Mouse (Mus musculus): ENCODE measurements around the gene Gm21860.
A peak's percentile ranks its signal among the peaks of the same experiment; 100 is the strongest.
"Not testable (repeated sequence)": the region's sequence is repeated elsewhere in the genome, so short reads cannot be mapped to it uniquely, and the experiment has no call there.

The Gm21860 gene

DNA sequence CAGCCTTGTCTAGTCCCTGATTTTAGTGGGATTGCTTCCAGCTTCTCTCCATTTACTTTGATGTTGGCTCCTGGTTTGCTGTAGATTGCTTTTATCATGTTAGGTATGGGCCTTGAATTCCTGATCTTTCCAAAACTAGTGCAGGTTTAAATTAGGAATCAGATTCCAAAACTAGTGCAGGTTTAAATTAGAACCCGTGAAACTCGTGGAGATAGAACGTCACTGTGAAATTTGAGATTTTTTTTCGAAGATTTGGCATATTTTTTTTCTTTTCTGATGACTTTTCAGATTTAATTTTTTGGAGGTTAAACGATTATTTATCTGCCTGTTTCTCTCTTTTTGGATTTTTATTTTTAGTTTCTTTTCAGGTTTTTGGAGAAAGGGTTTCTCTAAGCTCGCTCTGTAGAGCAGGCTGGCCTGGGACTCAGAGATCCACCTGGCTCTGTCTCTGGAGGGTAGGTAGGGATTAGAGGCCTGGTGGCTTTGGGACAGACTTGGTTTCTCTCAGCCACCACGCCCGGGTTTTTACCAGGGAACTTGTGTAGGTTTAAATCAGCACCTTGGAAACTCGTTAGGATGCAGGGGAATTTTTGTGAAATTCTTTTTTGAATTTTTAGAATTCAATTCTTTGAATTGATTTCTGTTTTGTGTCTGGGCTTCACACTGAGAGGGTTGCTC lies 20.8 kb downstream of the Gm21860 start:
- not testable (repeated sequence) for DNase-seq (ENCODE audit: extremely low read depth, insufficient read length, low spot score)

DNA sequence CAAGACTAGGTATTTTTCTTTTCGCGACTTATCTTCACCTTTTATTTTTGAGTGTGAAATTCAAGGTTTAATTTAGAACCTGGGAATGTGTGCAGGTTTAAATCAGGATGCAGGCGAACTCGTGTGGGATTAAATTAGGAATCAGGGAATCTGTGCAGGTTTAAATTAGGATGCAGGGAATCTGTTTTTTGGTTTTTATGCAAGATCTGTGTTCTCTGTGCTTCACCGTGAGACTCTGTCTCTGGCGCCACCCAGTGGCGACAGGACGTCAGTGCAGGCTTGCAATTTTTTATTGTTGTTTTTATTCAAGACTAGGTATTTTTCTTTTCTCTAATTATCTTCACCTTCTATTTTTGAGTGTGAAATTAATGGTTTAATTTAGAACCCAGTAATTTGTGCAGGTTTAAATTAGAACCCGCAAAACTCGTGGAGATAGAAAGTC lies 22.5 kb downstream of the Gm21860 start:
- peak; percentile 67 for DNase-seq (ENCODE audit: extremely low read depth, insufficient read length, low spot score)

DNA sequence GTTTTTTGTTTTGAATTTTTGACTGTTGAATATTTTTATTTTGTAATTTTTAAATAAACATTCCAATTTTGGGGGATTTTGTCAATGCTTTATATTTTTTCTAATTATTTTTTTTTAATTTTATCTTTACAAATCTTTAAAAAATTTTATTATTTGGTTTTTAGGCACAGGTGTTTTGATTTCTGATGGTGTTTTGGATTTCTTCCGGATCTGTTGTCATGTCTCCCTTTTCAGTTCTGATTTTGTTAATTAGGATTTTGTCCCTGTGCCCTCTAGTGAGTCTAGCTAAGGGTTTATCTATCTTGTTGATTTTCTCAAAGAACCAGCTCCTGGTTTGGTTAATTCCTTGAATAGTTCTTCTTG lies 23.0 kb downstream of the Gm21860 start:
- not testable (repeated sequence) for DNase-seq (ENCODE audit: extremely low read depth, insufficient read length, low spot score)

DNA sequence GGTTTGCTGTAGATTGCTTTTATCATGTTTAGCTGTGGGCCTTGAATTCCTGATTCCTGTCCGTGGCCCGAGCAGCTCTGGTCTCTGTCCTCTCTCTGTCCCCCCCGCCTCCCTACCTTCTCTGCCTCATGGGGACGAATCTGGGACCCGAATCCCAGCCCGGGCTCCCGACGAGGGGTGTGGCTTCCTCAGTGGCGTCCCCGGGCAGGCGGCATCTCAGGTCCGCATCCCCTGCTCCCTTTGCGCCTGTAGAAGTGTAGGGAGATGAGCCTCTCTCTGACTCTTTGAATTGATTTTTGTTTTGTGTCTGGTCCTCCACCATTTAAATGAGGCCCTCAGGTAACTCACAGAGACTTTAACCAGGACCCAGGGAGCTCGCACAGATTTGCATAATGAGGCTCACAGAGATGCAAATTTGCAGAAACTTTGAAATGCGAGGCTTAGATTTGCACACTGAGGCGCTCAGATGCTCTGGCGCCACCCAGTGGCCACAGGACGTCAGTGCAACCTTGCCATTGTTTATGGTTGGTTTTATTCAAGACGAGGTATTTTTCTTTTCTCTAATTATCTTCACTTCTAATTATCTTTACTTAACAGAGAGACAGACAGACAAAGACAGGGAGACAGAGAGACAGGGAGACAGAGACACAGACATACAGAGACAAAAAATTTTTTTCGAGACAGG lies 23.6 kb downstream of the Gm21860 start:
- DNase-seq (ENCODE audit: extremely low read depth, insufficient read length, low spot score) = not testable (repeated sequence)

DNA sequence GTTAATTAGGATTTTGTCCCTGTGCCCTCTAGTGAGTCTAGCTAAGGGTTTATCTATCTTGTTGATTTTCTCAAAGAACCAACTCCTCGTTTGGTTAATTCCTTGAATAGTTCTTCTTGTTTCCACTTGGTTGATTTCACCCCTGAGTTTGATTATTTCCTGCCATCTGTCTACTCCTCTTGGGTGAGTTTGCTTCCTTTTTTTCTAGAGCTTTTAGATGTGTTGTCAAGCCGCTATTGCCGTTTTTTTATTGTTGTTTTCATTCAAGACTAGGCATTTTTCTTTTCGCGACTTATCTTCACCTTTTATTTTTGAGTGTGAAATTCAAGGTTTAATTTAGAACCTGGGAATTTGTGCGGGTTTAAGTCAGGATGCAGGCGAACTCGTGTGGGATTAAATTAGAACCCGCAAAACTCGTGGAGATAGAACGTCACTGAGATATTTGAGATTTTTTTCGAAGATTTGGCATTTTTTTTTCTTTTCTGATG lies 24.8 kb downstream of the Gm21860 start:
- DNase-seq (ENCODE audit: extremely low read depth, insufficient read length, low spot score) = not testable (repeated sequence)

DNA sequence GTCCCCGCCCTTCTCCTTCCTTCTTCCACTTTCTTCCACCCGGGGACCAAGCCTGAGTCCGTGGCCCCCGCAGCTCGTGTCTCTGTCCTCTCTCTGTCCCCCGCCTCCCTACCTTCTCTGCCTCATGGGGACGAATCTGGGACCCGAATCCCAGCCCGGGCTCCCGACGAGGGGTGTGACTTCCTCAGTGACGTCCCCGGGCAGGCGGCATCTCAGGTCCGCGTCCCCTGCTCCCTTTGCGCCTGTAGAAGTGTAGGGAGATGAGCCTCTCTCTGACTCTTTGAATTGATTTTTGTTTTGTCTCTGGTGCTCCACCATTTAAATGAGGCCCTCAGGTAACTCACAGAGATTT lies 25.7 kb downstream of the Gm21860 start:
- not testable (repeated sequence) for DNase-seq (ENCODE audit: extremely low read depth, insufficient read length, low spot score)

DNA sequence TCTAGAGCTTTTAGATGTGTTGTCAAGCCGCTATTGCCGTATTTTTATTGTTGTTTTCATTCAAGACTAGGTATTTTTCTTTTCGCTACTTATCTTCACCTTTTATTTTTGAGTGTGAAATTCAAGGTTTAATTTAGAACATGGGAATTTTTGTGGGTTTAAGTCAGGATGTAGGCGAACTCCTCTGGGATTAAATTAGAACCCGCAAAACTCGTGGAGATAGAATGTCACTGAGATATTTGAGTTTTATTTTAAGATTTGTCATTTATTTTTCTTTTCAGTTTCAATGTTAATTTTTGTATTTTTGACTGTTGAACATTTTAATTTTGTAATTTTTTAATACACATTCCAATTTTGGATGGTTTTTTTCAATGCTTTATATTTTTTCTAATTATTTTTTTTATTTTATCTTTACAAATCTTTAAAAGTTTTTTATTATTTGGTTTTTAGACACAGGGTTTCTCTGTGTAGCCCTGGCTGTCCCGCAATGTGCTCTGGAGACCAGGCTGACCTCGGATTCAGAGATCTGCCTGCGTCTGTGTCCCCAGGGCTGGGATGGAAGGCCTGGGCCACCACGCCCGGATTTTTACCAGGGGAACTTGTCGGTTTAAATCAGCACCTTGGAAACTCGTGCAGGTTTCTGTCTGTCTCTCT lies 26.2 kb downstream of the Gm21860 start:
- DNase-seq (ENCODE audit: extremely low read depth, insufficient read length, low spot score) = not testable (repeated sequence)

DNA sequence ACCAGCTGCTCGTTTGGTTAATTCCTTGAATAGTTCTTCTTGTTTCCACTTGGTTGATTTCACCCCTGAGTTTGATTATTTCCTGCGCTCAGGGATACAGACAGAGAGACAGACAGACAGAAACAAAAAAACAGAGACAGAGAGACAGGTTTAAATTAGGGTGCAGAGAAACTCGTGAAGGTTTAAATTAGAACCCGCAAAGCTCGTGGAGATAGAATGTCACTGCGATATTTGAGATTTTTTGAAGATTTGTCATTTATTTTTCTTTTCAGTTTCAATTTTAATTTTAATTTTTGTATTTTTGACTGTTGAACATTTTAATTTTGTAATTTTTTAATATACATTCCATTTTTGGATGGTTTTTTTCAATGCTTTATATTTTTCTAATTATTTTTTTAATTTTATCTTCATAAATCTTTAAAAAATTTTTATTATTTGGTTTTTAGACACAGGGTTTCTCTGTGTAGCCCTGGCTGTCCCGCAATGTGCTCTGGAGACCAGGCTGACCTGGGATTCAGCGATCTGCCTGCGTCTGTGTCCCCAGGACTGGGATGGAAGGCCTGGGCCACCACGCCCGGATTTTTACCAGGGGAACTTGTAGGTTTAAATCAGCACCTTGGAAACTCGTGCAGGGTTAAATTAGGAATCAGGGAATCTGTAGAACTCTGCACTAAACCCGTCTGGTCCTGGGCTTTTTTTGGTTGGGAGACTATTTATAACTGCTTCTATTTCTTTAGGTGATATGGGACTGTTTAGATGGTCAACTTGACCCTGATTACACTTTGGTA lies 27.3 kb downstream of the Gm21860 start:
- not testable (repeated sequence) for DNase-seq (ENCODE audit: extremely low read depth, insufficient read length, low spot score)

DNA sequence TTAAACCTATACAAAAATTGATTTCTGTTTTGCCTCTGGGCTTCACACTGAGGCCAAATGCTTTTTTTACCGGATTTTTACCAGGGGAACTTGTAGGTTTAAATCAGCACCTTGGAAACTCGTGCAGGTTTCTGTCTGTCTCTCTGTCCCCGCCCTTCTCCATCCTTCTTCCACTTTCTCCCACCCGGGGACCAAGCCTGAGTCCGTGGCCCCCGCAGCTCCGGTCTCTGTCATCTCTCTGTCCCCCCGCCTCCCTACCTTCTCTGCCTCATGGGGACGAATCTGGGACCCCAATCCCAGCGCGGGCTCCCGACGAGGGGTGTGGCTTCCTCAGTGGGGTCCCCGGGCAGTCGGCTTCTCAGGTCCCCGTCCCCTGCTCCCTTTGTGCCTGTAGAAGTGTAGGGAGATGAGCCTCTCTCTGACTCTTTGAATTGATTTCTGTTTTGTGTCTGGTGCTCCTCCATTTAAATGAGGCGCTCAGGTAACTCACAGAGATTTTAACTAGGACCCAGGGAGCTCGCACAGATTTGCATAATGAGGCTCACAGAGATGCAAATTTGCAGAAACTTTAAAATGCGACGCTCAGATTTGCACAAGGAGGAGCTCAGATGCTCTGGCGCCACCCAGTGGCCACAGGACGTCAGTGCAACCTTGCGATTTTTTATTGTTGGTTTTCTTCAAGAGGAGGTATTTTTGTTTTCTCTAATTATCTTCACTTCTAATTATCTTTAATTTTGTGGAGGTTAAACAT lies 28.7 kb downstream of the Gm21860 start:
- DNase-seq (ENCODE audit: extremely low read depth, insufficient read length, low spot score) = not testable (repeated sequence)

DNA sequence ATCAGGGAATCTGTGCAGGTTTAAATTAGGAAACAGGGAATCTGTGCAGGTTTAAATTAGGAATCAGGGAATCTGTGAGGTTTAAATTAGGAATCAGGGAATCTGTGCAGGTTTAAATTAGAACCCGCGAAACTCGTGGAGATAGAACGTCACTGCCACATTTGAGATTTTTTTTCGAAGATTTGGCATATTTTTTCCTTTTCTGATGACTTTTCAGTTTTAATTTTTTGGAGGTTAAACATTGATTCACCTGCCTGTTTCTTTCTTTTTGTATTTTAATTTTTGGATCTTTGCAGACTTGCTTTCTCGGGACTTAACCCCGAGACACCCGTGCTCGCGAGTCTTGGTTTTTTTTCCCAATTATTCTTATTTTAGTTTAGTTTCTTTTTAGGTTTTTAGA lies 29.5 kb downstream of the Gm21860 start:
- DNase-seq (ENCODE audit: extremely low read depth, insufficient read length, low spot score) = not testable (repeated sequence)

DNA sequence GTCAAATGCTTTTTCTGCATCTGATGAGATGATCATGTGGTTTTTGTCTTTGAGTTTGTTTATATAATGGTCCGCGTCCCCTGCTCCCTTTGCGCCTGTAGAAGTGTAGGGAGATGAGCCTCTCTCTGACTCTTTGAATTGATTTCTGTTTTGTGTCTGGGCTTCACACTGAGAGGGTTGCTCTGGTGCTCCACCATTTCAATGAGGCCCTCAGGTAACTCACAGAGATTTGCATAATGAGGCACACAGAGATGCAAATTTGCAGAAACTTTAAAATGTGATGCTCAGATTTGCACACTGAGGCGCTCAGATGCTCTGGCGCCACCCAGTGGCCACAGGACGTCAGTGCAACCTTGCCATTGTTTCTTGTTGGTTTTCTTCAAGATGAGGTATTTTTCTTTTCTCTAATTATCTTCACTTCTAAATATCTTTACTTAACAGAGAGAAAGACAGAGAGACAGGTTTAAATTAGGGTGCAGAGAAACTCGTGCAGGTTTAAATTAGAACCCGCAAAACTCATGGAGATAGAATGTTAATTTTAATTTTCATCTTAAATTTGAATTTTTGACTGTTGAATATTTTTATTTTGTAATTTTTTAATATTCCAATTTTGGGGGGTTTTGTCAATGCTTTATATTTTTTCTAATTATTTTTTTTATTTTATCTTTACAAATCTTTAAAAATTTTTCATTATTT lies 30.5 kb downstream of the Gm21860 start:
- DNase-seq (ENCODE audit: extremely low read depth, insufficient read length, low spot score) = not testable (repeated sequence)

DNA sequence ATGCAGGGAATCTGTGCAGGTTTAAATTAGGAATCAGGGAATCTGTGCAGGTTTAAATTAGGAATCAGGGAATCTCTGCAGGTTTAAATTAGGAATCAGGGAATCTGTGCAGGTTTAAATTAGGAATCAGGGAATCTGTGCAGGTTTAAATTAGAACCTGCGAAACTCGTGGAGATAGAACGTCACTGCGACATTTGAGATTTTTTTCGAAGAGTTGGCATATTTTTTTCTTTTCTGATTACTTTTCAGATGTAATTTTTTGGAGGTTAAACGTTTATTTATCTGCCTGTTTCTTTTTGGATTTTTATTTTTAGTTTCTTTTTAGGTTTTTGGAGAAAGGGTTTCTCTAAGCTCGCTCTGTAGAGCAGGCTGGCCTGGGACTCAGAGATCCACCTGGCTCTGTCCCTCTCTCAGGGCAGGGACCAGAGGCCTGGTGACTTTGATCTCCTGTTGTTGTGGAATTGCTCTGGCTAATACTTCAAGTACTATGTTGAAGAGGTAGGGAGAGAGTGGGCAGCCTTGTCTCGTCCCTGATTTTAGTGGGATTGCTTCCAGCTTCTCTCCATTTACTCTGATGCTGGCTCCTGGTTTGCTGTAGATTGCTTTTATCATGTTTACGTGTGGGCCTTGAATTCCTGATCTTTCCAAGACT lies 31.2 kb downstream of the Gm21860 start:
- not testable (repeated sequence) for DNase-seq (ENCODE audit: extremely low read depth, insufficient read length, low spot score)

DNA sequence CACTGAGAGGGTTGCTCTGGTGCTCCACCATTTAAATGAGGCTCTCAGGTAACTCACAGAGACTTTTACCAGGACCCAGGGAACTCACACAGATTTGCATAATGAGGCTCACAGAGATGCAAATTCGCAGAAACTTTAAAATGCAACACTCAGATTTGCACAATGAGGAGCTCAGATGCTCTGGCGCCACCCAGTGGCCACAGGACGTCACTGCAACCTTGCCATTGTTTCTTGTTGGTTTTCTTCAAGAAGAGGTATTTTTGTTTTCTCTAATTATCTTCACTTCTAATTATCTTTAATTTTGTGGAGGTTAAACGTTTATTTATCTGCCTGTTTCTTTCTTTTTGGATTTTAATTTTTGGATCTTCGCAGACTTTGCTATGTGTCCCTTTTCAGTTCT lies 34.1 kb downstream of the Gm21860 start:
- DNase-seq (ENCODE audit: extremely low read depth, insufficient read length, low spot score) = not testable (repeated sequence)

DNA sequence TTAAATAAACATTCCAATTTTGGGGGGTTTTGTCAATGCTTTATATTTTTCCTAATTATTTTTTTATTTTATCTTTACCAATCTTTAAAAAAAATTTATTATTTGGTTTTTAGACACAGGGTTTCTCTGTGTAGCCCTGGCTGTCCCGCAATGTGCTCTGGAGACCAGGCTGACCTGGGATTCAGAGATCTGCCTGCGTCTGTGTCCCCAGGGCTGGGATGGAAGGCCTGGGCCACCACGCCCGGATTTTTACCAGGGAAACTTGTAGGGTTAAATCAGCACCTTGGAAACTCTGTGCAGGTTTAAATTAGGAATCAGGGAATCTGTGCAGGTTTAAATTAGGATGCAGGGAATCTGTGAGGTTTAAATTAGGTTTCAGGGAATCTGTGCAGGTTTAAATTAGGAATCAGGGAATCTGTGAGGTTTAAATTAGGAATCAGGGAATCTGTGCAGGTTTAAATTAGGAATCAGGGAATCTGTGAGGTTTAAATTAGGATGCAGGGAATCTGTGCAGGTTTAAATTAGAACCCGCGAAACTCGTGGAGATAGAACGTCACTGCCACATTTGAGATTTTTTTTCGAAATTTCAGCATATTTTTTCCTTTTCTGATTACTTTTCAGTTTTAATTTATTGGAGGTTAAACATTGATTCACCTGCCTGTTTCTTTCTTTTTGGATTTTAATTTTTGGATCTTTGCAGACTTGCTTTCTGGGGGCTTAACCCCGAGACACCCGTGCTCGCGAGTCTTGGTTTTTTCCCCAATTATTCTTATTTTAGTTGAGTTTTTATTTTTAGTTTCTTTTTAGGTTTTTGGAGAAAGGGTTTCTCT lies 35.0 kb downstream of the Gm21860 start:
- not testable (repeated sequence) for DNase-seq (ENCODE audit: extremely low read depth, insufficient read length, low spot score)

DNA sequence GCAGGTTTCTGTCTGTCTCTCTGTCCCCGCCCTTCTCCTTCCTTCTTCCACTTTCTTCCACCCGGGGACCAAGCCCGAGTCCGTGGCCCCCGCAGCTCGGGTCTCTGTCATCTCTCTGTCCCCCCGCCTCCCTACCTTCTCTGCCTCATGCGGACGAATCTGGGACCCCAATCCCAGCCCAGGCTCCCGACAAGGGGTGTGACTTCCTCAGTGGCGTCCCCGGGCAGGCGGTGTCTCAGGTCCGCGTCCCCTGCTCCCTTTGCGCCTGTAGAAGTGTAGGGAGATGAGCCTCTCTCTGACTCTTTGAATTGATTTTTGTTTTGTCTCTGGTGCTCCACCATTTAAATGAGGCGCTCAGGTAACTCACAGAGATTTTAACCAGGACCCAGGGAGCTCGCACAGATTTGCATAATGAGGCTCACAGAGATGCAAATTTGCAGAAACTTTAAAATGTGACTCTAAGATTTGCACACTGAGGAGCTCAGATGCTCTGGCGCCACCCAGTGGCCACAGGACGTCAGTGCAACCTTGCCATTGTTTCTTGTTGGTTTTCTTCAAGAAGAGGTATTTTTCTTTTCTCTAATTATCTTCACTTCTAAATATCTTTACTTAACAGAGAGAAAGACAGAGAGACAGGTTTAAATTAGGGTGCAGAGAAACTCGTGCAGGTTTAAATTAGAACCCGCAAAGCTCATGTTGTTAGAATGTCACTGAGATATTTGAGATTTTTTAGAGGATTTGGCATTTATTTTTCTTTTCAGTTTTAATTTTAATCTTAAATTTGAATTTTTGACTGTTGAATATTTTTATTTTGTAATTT lies 35.8 kb downstream of the Gm21860 start:
- peak; percentile 37 for DNase-seq (ENCODE audit: extremely low read depth, insufficient read length, low spot score)

DNA sequence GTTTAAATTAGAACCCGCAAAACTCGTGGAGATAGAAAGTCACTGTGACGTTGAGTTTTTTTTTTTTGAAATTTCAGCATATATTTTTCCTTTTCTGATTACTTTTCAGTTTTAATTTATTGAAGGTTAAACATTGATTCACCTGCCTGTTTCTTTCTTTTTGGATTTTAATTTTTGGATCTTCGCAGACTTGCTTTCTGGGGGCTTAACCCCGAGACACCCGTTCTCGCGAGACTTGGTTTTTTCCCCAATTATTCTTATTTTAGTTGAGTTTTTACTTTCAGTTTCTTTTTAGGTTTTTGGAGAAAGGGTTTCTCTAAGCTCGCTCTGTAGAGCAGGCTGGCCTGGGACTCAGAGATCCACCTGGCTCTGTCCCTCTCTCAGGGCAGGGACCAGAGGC lies 36.6 kb downstream of the Gm21860 start:
- DNase-seq (ENCODE audit: extremely low read depth, insufficient read length, low spot score) = not testable (repeated sequence)

DNA sequence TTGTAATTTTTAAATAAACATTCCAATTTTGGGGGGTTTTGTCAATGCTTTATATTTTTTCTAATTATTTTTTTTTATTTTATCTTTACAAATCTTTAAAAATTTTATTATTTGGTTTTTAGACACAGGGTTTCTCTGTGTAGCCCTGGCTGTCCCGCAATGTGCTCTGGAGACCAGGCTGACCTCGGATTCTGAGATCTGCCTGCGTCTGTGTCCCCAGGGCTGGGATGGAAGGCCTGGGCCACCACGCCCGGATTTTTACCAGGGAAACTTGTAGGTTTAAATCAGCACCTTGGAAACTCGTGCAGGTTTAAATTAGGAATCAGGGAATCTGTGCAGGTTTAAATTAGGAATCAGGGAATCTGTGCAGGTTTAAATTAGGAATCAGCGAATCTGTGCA lies 37.1 kb downstream of the Gm21860 start:
- DNase-seq (ENCODE audit: extremely low read depth, insufficient read length, low spot score) = not testable (repeated sequence)

Data from 3134 (cell line).